In the genomic region with DNA sequence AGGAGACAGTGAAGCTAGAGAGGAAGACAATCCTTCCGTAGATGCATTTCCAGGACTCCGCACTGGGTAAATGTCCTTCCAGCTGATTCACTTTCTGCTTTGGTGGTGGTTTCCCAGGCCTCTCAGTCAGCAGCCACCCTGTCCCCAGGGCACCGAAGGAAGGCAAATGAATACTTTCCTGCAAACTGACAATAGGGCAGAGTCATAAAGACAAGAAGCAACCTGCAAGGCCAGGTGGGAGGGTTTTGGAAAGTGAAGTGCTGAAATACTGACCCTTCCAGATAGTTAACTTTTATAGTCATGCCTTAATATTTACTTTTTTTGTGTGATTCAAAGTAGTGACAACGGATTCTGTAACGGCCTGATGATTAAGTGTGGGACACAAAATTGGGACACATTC, we compare ENCODE assay signal across 22 mouse cellular contexts.
"Had no signal": no experiment of that assay in that cellular context is flagged by ENCODE, and none has a peak within 500 bp of the region (broad histone marks: within the 10 kb centered on the region; RNA-seq: fewer than 3 reads in every experiment).

No protein-coding gene starts in this region.

- DNase-seq: forebrain, postnatal 0 days; gastrocnemius, postnatal 14 days; gastrocnemius, postnatal 36 days; heart, postnatal 10 days; heart, postnatal 4 days; kidney, adult 18-20 months; kidney, adult 8-10 months; kidney, postnatal 10 days; kidney, postnatal 36 days; liver had no signal

- H3K4me3 ChIP-seq: heart, embryonic 10.5 days; heart, embryonic 12.5 days; hindbrain, embryonic 10.5 days; hindbrain, embryonic 12.5 days; left cerebral cortex, adult 2 months; limb, embryonic 10.5 days; limb, embryonic 12.5 days had no signal

- H3K36me3 ChIP-seq: heart, embryonic 10.5 days; heart, embryonic 12.5 days; hindbrain, embryonic 10.5 days; hindbrain, embryonic 12.5 days; limb, embryonic 10.5 days; limb, embryonic 12.5 days had no signal

- H3K27ac ChIP-seq: heart, embryonic 10.5 days; hindbrain, embryonic 10.5 days; hindbrain, embryonic 12.5 days; hindbrain, embryonic 14.5 days; left cerebral cortex, adult 2 months; limb, embryonic 10.5 days; limb, embryonic 12.5 days had no signal

- ATAC-seq: forebrain, postnatal 0 days; hindbrain, embryonic 16.5 days; inflammation-experienced regulatory T-cells, adult 6 months; intestine, postnatal 0 days had no signal

- H3K9me3 ChIP-seq: heart, embryonic 10.5 days; heart, embryonic 12.5 days; hindbrain, embryonic 10.5 days; hindbrain, embryonic 12.5 days; limb, embryonic 10.5 days; limb, embryonic 12.5 days had no signal

- H3K4me1 ChIP-seq: hindbrain, embryonic 10.5 days; hindbrain, embryonic 12.5 days; limb, embryonic 10.5 days; limb, embryonic 12.5 days had no signal

- H3K4me2 ChIP-seq: heart, embryonic 12.5 days; hindbrain, embryonic 12.5 days; hindbrain, embryonic 14.5 days; limb, embryonic 12.5 days; liver, embryonic 11.5 days had no signal

- H3K27me3 ChIP-seq: heart, embryonic 12.5 days; hindbrain, embryonic 12.5 days; limb, embryonic 12.5 days had no signal

- H3K9ac ChIP-seq: forebrain, postnatal 0 days; heart, embryonic 12.5 days; hindbrain, embryonic 12.5 days; hindbrain, embryonic 14.5 days; limb, embryonic 12.5 days had no signal
